Mouse (Mus musculus): ENCODE measurements around the gene Tnfaip1. TPM values are rescaled to one million over a fixed set of nuclear protein-coding genes. Genes with fewer than 3 reads are reported as not detected.
A peak's percentile ranks its signal among the peaks of the same experiment; 100 is the strongest.

Gene Tnfaip1
- total RNA-seq, 2 experiments from 2014 or later = 36.8 to 37.6 TPM

- Histone ChIP-seq H3K27ac (no peak overlapping the region), H3K4me3 (no peak overlapping the region)
- intact Hi-C loops (cut with DNase I) = no loop called here
- DNase-seq (ENCODE audit: extremely low spot score in 1 of 2, low spot score in 2 of 2) = no peak
- TF ChIP-seq CTCF (IDR thresholded peaks at IDR 0.05) = peak; percentile 38
These were observed 21.1 kb upstream of the Tnfaip1 start for GRCm38 (mm10) chr11:78557241-78557640.

- H3K27ac ChIP-seq = no peak overlapping the region
- TF ChIP-seq CTCF (IDR thresholded peaks at IDR 0.05) = no peak
- intact Hi-C loops (cut with DNase I) = no loop called here
- H3K4me3 ChIP-seq = no peak overlapping the region
- DNase-seq (ENCODE audit: extremely low spot score in 1 of 2, low spot score in 2 of 2) = no peak
These were observed 19.9 kb upstream of the Tnfaip1 start for GRCm38 (mm10) chr11:78556070-78556469.

- no peak overlapping the region for H3K4me3 ChIP-seq
- intact Hi-C loops (cut with DNase I) = no loop called here
- TF ChIP-seq CTCF (IDR thresholded peaks at IDR 0.05) = no peak
- no peak for DNase-seq (ENCODE audit: extremely low spot score in 1 of 2, low spot score in 2 of 2)
- no peak overlapping the region for H3K27ac ChIP-seq
These were observed 19.5 kb upstream of the Tnfaip1 start for GRCm38 (mm10) chr11:78555623-78556022.

GRCm38 (mm10) chr11:78551059-78551398, 14.9 kb upstream of the Tnfaip1 start:
- Histone ChIP-seq H3K27ac (peak overlapping the region; percentile 87), H3K4me3 (peak overlapping the region; percentile 82)
- intact Hi-C loops (cut with DNase I) = loop anchor here (2.0 kb wide), 1 partner anchor 406 kb away; no protein-coding TSS in a partner anchor
- TF ChIP-seq CTCF (IDR thresholded peaks at IDR 0.05) = no peak
- DNase-seq (ENCODE audit: extremely low spot score in 1 of 2, low spot score in 2 of 2) = no peak

- peak; percentile 90 to 95 for DNase-seq (ENCODE audit: extremely low spot score in 1 of 2, low spot score in 2 of 2)
- Histone ChIP-seq H3K4me3 (peak within 1 kb of the TSS; percentile 82), H3K27ac (peak within 1 kb of the TSS; percentile 87)
- TF ChIP-seq CTCF (IDR thresholded peaks at IDR 0.05) = no peak; the same call in 1 of the 2 replicates
- intact Hi-C loops (cut with DNase I) = loop anchor here (2.0 kb wide), 1 partner anchor 406 kb away; no protein-coding TSS in a partner anchor
These were observed 14.3 kb upstream of the Tnfaip1 start, which contains the start of gene Tmem97 for GRCm38 (mm10) chr11:78550168-78551058. TSS of gene Tmem97 (minus strand) at chr11:78550777.

- Histone ChIP-seq H3K27ac (no peak overlapping the region), H3K4me3 (peak overlapping the region; percentile 82)
- intact Hi-C loops (cut with DNase I) = no loop called here
- TF ChIP-seq CTCF (IDR thresholded peaks at IDR 0.05) = no peak
- DNase-seq (ENCODE audit: extremely low spot score in 1 of 2, low spot score in 2 of 2) = no peak
These were observed 13.4 kb upstream of the Tnfaip1 start for GRCm38 (mm10) chr11:78549491-78549987.

- DNase-seq (ENCODE audit: extremely low spot score in 1 of 2, low spot score in 2 of 2) = no peak
- TF ChIP-seq CTCF (IDR thresholded peaks at IDR 0.05) = no peak
- no peak overlapping the region for H3K27ac ChIP-seq
- intact Hi-C loops (cut with DNase I) = no loop called here
- H3K4me3 ChIP-seq = no peak overlapping the region
These were observed 11.8 kb upstream of the Tnfaip1 start for GRCm38 (mm10) chr11:78547718-78548460.

GRCm38 (mm10) chr11:78545181-78545580, 9.0 kb upstream of the Tnfaip1 start:
- no peak overlapping the region for H3K4me3 ChIP-seq
- TF ChIP-seq CTCF (IDR thresholded peaks at IDR 0.05) = no peak
- intact Hi-C loops (cut with DNase I) = no loop called here
- no peak for DNase-seq (ENCODE audit: extremely low spot score in 1 of 2, low spot score in 2 of 2)
- H3K27ac ChIP-seq = no peak overlapping the region

GRCm38 (mm10) chr11:78544449-78545111, 8.4 kb upstream of the Tnfaip1 start:
- peak; percentile 28; the same call in 1 of the 2 replicates for TF ChIP-seq CTCF (IDR thresholded peaks at IDR 0.05)
- intact Hi-C loops (cut with DNase I) = no loop called here
- DNase-seq (ENCODE audit: extremely low spot score in 1 of 2, low spot score in 2 of 2) = no peak
- H3K4me3 ChIP-seq = no peak overlapping the region
- H3K27ac ChIP-seq = no peak overlapping the region

- DNase-seq (ENCODE audit: extremely low spot score in 1 of 2, low spot score in 2 of 2) = no peak
- intact Hi-C loops (cut with DNase I) = no loop called here
- no peak for TF ChIP-seq CTCF (IDR thresholded peaks at IDR 0.05)
- H3K27ac ChIP-seq = no peak overlapping the region
- H3K4me3 ChIP-seq = no peak overlapping the region
These were observed 4.2 kb upstream of the Tnfaip1 start for GRCm38 (mm10) chr11:78540358-78540757.

- no peak for TF ChIP-seq CTCF (IDR thresholded peaks at IDR 0.05)
- intact Hi-C loops (cut with DNase I) = loop anchor here (2.0 kb wide), 1 partner anchor 24 kb away; the partner anchor contains the start of genes Poldip2 and Tmem199
- Histone ChIP-seq H3K27ac (peak overlapping the region; percentile 93), H3K4me3 (peak overlapping the region; percentile 96)
- no peak for DNase-seq (ENCODE audit: extremely low spot score in 1 of 2, low spot score in 2 of 2)
These were observed 555 bp upstream of the Tnfaip1 start for GRCm38 (mm10) chr11:78536690-78537084.
